Comparison of ENCODE assay signal across 13 mouse cellular contexts in the genomic region with DNA sequence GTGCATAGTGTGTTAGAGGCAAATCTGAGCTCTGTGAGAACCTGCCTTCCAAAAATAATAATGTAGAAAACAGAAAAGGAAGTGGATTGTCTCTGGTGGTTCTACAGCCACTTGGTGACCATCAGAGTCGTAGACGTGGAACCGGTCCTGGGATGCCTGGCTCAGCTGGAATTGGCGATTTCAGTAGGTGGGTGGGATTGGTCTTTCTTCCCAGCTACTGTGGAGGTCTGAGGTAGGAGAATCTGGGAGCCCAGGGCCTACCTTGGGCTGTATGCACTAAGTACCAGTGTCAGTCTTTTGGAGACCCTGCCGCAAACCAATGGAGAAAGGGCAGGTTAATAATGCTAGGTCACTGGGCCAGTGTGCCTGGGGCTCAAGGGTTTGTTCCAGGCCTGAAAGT. TPM values are rescaled to one million over a fixed set of nuclear protein-coding genes. Genes with fewer than 3 reads are reported as not detected.
A peak's percentile ranks its signal among the peaks of the same experiment; 100 is the strongest.
DNase-seq lines count a peak whose midpoint lies in the region; ATAC-seq and TF ChIP-seq lines count a peak whose summit lies in the region.
"Had no signal": no experiment of that assay in that cellular context is flagged by ENCODE, and none has a peak within 500 bp of the region (broad histone marks: within the 10 kb centered on the region; RNA-seq: fewer than 3 reads in every experiment).

No protein-coding gene starts in this region.

- H3K4me2 ChIP-seq in heart, embryonic 15.5 days, result peak overlapping the region; percentile 88; the same call in 1 of the 2 replicates
- peak overlapping the region; percentile 78 for H3K4me2 ChIP-seq in forebrain, embryonic 13.5 days
- peak overlapping the region; percentile 86 for H3K4me2 ChIP-seq in limb, embryonic 14.5 days (replicated peaks; ENCODE audit: low read depth, low read length, severe bottlenecking)

- peaks cover 24% of the 10 kb centered on the region for H3K4me1 ChIP-seq in heart, embryonic 15.5 days (replicated peaks)
- peaks cover 22% of the 10 kb centered on the region for H3K4me1 ChIP-seq in E14TG2a.4 (replicated peaks; ENCODE audit: low read depth, low read length)
- H3K4me1 ChIP-seq in forebrain, embryonic 13.5 days, result peaks cover 19% of the 10 kb centered on the region
- H3K4me1 ChIP-seq in limb, embryonic 14.5 days (ENCODE audit: control insufficient read depth, insufficient read depth, low read length), result peaks cover 10% of the 10 kb centered on the region

- H3K27me3 ChIP-seq in heart, embryonic 15.5 days, result peaks cover 36% of the 10 kb centered on the region
- peaks cover 47% of the 10 kb centered on the region for H3K27me3 ChIP-seq in E14TG2a.4 (ENCODE audit: insufficient read depth, low read length)
- peaks cover 22% of the 10 kb centered on the region for H3K27me3 ChIP-seq in forebrain, embryonic 13.5 days
- H3K27me3 ChIP-seq in limb, embryonic 14.5 days (ENCODE audit: control insufficient read depth, insufficient read depth, low read length), result peaks cover 16% of the 10 kb centered on the region

- H3K9me3 ChIP-seq in heart, embryonic 15.5 days (replicated peaks), result no peaks in the 10 kb centered on the region
- H3K9me3 ChIP-seq in E14TG2a.4 (ENCODE audit: low read length), result no peaks in the 10 kb centered on the region
- no peaks in the 10 kb centered on the region for H3K9me3 ChIP-seq in forebrain, embryonic 13.5 days (replicated peaks)
- H3K9me3 ChIP-seq in limb, embryonic 14.5 days (ENCODE audit: control insufficient read depth, low read length), result no peaks in the 10 kb centered on the region

- no peak for TF ChIP-seq POLR2A in limb, embryonic 14.5 days (IDR thresholded peaks at IDR 0.05; ENCODE audit: borderline replicate concordance, extremely low read depth, insufficient read depth, insufficient read length)

- no peak overlapping the region for H3K9ac ChIP-seq in heart, embryonic 15.5 days
- H3K9ac ChIP-seq in forebrain, embryonic 13.5 days, result 0 out of 2 replicates have a peak overlapping the region, but pooled peaks have one; percentile 73
- peak overlapping the region; percentile 50; the same call in 1 of the 2 replicates for H3K9ac ChIP-seq in limb, embryonic 14.5 days (ENCODE audit: low read depth, low read length, severe bottlenecking)

- no peak overlapping the region for H3K4me3 ChIP-seq in heart, embryonic 15.5 days
- H3K4me3 ChIP-seq in E14TG2a.4 (replicated peaks; ENCODE audit: low read length), result 0 out of 2 replicates have a peak overlapping the region, but pooled peaks have one; percentile 80
- no peak overlapping the region for H3K4me3 ChIP-seq in forebrain, embryonic 13.5 days
- peak overlapping the region; percentile 49; the same call in 1 of the 2 replicates for H3K4me3 ChIP-seq in limb, embryonic 14.5 days (replicated peaks; ENCODE audit: low read length)

- no peak overlapping the region for H3K27ac ChIP-seq in heart, embryonic 15.5 days
- H3K27ac ChIP-seq in forebrain, embryonic 13.5 days, result no peak overlapping the region
- H3K27ac ChIP-seq in limb, embryonic 14.5 days (replicated peaks; ENCODE audit: low read depth, low read length), result no peak overlapping the region

- H3K36me3 ChIP-seq in heart, embryonic 15.5 days, result no peaks in the 10 kb centered on the region
- H3K36me3 ChIP-seq in E14TG2a.4 (ENCODE audit: insufficient read depth, low read length), result peaks cover 30% of the 10 kb centered on the region
- no peaks in the 10 kb centered on the region for H3K36me3 ChIP-seq in forebrain, embryonic 13.5 days (ENCODE audit: poor library complexity, severe bottlenecking)
- no peaks in the 10 kb centered on the region; the same call in 1 of the 2 replicates for H3K36me3 ChIP-seq in limb, embryonic 14.5 days (ENCODE audit: control insufficient read depth, insufficient read depth, low read length)

- no peak for TF ChIP-seq CTCF in E14TG2a.4 (conservative IDR thresholded peaks at IDR 0.05; ENCODE audit: low read length)

- intact Hi-C loops in heart, postnatal 36 days (cut with DNase I), result no loop called here

- DNase-seq in heart, postnatal 36 days, result no peak
- DNase-seq in limb, embryonic 14.5 days (ENCODE audit: low spot score), result no peak
- DNase-seq in right cerebral cortex, postnatal 10 days (ENCODE audit: low spot score in 2 of 2), result no peak
- no peak for DNase-seq in right cerebral cortex, adult 2 months (ENCODE audit: low spot score in 2 of 2)
- no peak for DNase-seq in kidney, postnatal 25 days
- DNase-seq: thymus, adult 18-20 months had no signal

- 87% methylated on average over 5 of the region's 5 CpGs for WGBS in heart, embryonic 15.5 days
- WGBS in forebrain, embryonic 13.5 days, result 85% methylated on average over 5 of the region's 5 CpGs
- WGBS in limb, embryonic 14.5 days, result 81% methylated on average over 5 of the region's 5 CpGs

- ATAC-seq in heart, embryonic 15.5 days (replicated peaks; ENCODE audit: insufficient number of reproducible peaks, insufficient read depth, low FRiP score, low read depth), result no peak
- no peak for ATAC-seq in forebrain, embryonic 13.5 days
- no peak for ATAC-seq in limb, embryonic 14.5 days (ENCODE audit: low FRiP score, low read depth)
- ATAC-seq: CD4-positive, CD25-positive, alpha-beta regulatory T cell, adult 4 months had no signal

RNA-seq across cellular contexts. Expression of gene Mypop, which starts 2.0 kb away (rescaled TPM):
- 2.2 and 2.3 TPM in 2 replicates for polyA plus RNA-seq in heart, embryonic 15.5 days (2015; fragmentation: Nextera tagmentation; extraction: Ambion mirVana)
- 1 to 10 TPM; 3.4 to 4.3 TPM for total RNA-seq in heart, postnatal 36 days (2021)
- 2.8 TPM in 2 replicates for polyA plus RNA-seq in forebrain, embryonic 13.5 days (2015; fragmentation: Nextera tagmentation; extraction: Ambion mirVana)
- polyA plus RNA-seq in limb, embryonic 14.5 days (2012; rRNA removed), result 13.6 and 19.3 TPM in 2 replicates
- polyA plus RNA-seq in limb, embryonic 14.5 days (2014; fragmentation: Nextera tagmentation; extraction: Ambion mirVana), result 5.3 and 5.7 TPM in 2 replicates

RNA-seq across cellular contexts. Expression of gene Nanos2, which starts 5.8 kb away (rescaled TPM):
- polyA plus RNA-seq in heart, embryonic 15.5 days (2015; fragmentation: Nextera tagmentation; extraction: Ambion mirVana), result not detected in 2 replicates
- total RNA-seq in heart, postnatal 36 days (2021), result not detected
- 0.68 and 0.69 TPM in 2 replicates for polyA plus RNA-seq in forebrain, embryonic 13.5 days (2015; fragmentation: Nextera tagmentation; extraction: Ambion mirVana)
- polyA plus RNA-seq in limb, embryonic 14.5 days (2012; rRNA removed), result 0.06 TPM in 1 of 2 replicates, not detected in the other
- not detected in 2 replicates for polyA plus RNA-seq in limb, embryonic 14.5 days (2014; fragmentation: Nextera tagmentation; extraction: Ambion mirVana)
- total RNA-seq: liver, adult 2 months; megakaryocyte-erythroid progenitor cell, adult 5-6 weeks had no signal
- polyA plus RNA-seq: CD4-positive, CD25-positive, alpha-beta regulatory T cell, adult 4 months; heart, embryonic 16.5 days; liver, adult 2 months had no signal

RNA-seq across cellular contexts. Expression of gene Irf2bp1, which starts 10.8 kb away (rescaled TPM):
- 11.5 and 17.6 TPM in 2 replicates for polyA plus RNA-seq in heart, embryonic 15.5 days (2015; fragmentation: Nextera tagmentation; extraction: Ambion mirVana)
- 10 to 100 TPM; 19.6 to 23.0 TPM for total RNA-seq in heart, postnatal 36 days (2021)
- 22.1 and 23.3 TPM in 2 replicates for polyA plus RNA-seq in forebrain, embryonic 13.5 days (2015; fragmentation: Nextera tagmentation; extraction: Ambion mirVana)
- 36.1 and 46.8 TPM in 2 replicates for polyA plus RNA-seq in limb, embryonic 14.5 days (2012; rRNA removed)
- polyA plus RNA-seq in limb, embryonic 14.5 days (2014; fragmentation: Nextera tagmentation; extraction: Ambion mirVana), result 34.2 and 37.3 TPM in 2 replicates

RNA-seq across cellular contexts. Expression of gene Foxa3, which starts 30.3 kb away (rescaled TPM):
- polyA plus RNA-seq in heart, embryonic 15.5 days (2015; fragmentation: Nextera tagmentation; extraction: Ambion mirVana), result 0.14 and 0.61 TPM in 2 replicates
- not detected for total RNA-seq in heart, postnatal 36 days (2021)
- not detected in 2 replicates for polyA plus RNA-seq in forebrain, embryonic 13.5 days (2015; fragmentation: Nextera tagmentation; extraction: Ambion mirVana)
- 5.3 and 6.7 TPM in 2 replicates for polyA plus RNA-seq in limb, embryonic 14.5 days (2012; rRNA removed)
- polyA plus RNA-seq in limb, embryonic 14.5 days (2014; fragmentation: Nextera tagmentation; extraction: Ambion mirVana), result 3.1 and 3.2 TPM in 2 replicates
- total RNA-seq: megakaryocyte-erythroid progenitor cell, adult 5-6 weeks had no signal
- polyA plus RNA-seq: CD4-positive, CD25-positive, alpha-beta regulatory T cell, adult 4 months had no signal

RNA-seq across cellular contexts. Expression of gene Sympk, which starts 31.1 kb away (rescaled TPM):
- polyA plus RNA-seq in heart, embryonic 15.5 days (2015; fragmentation: Nextera tagmentation; extraction: Ambion mirVana), result 19.6 and 27.3 TPM in 2 replicates
- 10 to 100 TPM; 85.2 to 86.8 TPM for total RNA-seq in heart, postnatal 36 days (2021)
- 34.3 and 36.7 TPM in 2 replicates for polyA plus RNA-seq in forebrain, embryonic 13.5 days (2015; fragmentation: Nextera tagmentation; extraction: Ambion mirVana)
- polyA plus RNA-seq in limb, embryonic 14.5 days (2012; rRNA removed), result 97.0 and 113 TPM in 2 replicates
- polyA plus RNA-seq in limb, embryonic 14.5 days (2014; fragmentation: Nextera tagmentation; extraction: Ambion mirVana), result 23.0 and 27.5 TPM in 2 replicates

Comparison
In these comparisons a context has a peak if more than half of its experiments do, and no peak if none do; other contexts are left out.
1. H3K4me3 ChIP-seq: peak in E14TG2a.4 (single experiment) and limb, embryonic 14.5 days (single experiment); none in heart, embryonic 15.5 days (single experiment) and forebrain, embryonic 13.5 days (single experiment).
2. Peak in every context shown above with its lines, with median percentiles within 50 percentile points of each other: H3K4me2 ChIP-seq.